Mouse (Mus musculus): Measurements from ENCODE around the gene Map3k7cl.
A peak's percentile ranks its signal among the peaks of the same experiment; 100 is the strongest.

The Map3k7cl gene

GRCm38 (mm10) chr16:87552907-87553691 lies at the start of gene Map3k7cl:
Gene Map3k7cl, plus strand, starts transcription at chr16:87553330.
- DNase-seq (ENCODE audit: extremely low read depth, low read depth, low spot score) = no peak

DNA sequence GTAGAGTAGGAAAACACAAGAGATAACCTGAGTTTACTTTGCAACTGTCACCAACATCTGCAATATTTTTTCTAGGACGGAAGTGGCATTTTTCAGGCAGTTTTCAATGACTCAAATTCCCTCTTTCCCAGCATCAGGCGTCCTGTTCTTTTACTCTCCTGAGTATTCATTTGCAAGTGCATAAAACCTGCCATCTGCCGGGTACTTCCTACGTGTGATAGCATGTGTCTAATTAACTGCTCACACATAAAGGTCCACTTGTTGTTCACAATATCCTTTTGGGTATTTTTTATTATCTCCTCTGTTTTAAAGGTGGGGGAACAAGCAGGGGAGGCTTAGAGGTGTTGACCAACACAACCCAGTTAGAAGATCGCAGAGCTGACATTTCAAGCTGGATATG lies 41.4 kb upstream of the Map3k7cl start:
- DNase-seq (ENCODE audit: extremely low read depth, low read depth, low spot score) = no peak

- no peak for DNase-seq (ENCODE audit: extremely low read depth, low read depth, low spot score)
Observed at GRCm38 (mm10) chr16:87512331-87512730, 40.8 kb upstream of the Map3k7cl start.

GRCm38 (mm10) chr16:87524228-87524627 lies 28.9 kb upstream of the Map3k7cl start:
- no peak for DNase-seq (ENCODE audit: extremely low read depth, low read depth, low spot score)

GRCm38 (mm10) chr16:87527553-87528249 lies 25.4 kb upstream of the Map3k7cl start:
- DNase-seq (ENCODE audit: extremely low read depth, low read depth, low spot score) = no peak

- DNase-seq (ENCODE audit: extremely low read depth, low read depth, low spot score) = no peak
Observed at GRCm38 (mm10) chr16:87528755-87529154, 24.4 kb upstream of the Map3k7cl start.

GRCm38 (mm10) chr16:87548348-87548747 lies 4.8 kb upstream of the Map3k7cl start:
- DNase-seq (ENCODE audit: extremely low read depth, low read depth, low spot score) = no peak

- DNase-seq (ENCODE audit: extremely low read depth, low read depth, low spot score) = no peak
Observed at GRCm38 (mm10) chr16:87556320-87556719, 3.2 kb downstream of the Map3k7cl start.

GRCm38 (mm10) chr16:87561501-87561900 lies 8.4 kb downstream of the Map3k7cl start:
- DNase-seq (ENCODE audit: extremely low read depth, low read depth, low spot score) = no peak

DNA sequence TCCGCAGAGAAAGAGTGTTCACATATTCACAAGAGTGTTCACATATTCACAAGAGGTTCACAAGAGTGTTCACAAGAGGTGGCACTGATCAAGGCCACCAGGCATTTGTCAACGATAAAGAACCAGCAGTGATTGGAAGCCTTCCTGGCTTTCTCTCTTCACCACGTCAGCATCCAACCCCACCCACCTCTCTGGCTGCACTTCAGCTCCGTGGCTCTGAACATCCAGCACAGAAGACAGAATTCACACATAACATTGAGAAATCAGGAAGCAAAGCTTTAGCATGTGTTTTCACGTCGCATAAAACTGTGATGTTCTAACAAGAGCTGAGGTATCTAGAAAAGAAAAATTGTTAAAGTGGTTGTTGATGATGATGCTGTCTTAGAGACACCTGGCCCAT lies 10.4 kb downstream of the Map3k7cl start:
- DNase-seq (ENCODE audit: extremely low read depth, low read depth, low spot score) = no peak

DNA sequence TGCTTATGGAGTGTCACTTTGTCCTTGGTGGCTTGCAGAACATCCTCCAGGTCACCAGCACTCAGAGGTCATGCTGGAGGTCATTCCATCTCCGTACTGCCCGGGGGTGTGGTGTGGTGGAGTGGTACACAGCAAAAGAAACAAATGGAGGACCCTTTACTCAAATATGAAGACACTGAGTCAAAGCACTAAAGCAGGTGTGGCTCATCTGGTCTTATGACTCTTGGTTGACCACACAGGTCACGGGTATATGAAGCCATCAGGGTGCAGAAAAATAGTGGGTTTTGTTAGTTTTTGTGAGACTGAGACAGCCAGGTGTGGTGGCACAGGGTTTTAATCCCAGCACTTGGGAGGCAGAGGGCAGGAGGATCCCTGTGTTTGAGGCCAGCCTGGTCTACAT lies 11.4 kb downstream of the Map3k7cl start:
- no peak for DNase-seq (ENCODE audit: extremely low read depth, low read depth, low spot score)

GRCm38 (mm10) chr16:87567572-87567971 lies 14.4 kb downstream of the Map3k7cl start:
- no peak for DNase-seq (ENCODE audit: extremely low read depth, low read depth, low spot score)

- DNase-seq (ENCODE audit: extremely low read depth, low read depth, low spot score) = no peak
Observed at GRCm38 (mm10) chr16:87568241-87568640, 15.1 kb downstream of the Map3k7cl start.

DNA sequence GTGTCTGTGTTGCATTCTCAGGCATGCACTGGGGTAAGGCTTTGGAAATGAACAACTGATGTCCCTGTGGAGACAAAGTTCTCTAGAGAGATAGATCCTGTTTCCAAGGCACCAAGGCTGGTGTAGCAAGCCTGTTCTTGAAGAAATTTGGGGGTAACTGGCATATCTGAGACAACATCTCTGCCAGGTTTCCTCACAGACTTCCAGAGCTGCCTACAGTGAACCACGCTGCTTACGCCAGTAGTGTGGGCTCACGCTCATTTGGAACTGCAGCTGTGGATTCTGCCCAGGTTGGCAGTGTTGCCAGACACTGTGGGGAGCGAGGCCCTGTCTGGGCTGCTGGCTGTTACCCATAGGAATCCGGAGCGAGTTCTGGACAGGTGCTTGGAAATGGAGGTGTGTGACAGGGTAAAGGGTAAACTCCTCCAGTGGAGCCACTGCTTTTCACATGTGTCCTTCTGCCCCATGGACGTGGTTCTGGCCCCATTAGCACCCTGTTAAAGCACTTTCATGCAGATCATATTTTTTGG lies 16.5 kb downstream of the Map3k7cl start:
- no peak for DNase-seq (ENCODE audit: extremely low read depth, low read depth, low spot score)

DNA sequence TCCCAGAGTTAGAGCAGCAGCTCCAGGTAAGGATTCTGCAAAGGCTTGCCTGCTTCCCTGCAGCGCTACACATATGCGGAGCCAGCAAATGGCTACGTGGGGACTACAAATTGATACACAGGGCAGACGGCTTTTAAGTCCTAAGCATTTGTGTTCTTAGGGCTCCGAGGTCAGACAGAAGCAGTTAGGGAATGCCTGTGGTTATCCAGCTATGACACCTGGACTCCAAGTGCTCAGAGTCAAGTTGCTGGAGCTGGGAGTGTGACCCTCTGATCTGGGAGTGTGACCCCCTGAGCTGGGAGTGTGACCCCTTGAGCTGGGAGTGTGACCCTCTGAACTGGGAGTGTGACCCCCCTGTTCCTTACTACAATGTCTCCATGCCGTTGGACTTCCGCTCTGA lies 17.2 kb downstream of the Map3k7cl start:
- DNase-seq (ENCODE audit: extremely low read depth, low read depth, low spot score) = no peak

- DNase-seq (ENCODE audit: extremely low read depth, low read depth, low spot score) = no peak
Observed at GRCm38 (mm10) chr16:87573409-87573808, 20.3 kb downstream of the Map3k7cl start.

- no peak for DNase-seq (ENCODE audit: extremely low read depth, low read depth, low spot score)
Observed at GRCm38 (mm10) chr16:87574160-87574559, 21.0 kb downstream of the Map3k7cl start.

- no peak for DNase-seq (ENCODE audit: extremely low read depth, low read depth, low spot score)
Observed at GRCm38 (mm10) chr16:87575600-87575999, 22.5 kb downstream of the Map3k7cl start.

GRCm38 (mm10) chr16:87578881-87579280 lies 25.8 kb downstream of the Map3k7cl start:
- DNase-seq (ENCODE audit: extremely low read depth, low read depth, low spot score) = no peak

DNA sequence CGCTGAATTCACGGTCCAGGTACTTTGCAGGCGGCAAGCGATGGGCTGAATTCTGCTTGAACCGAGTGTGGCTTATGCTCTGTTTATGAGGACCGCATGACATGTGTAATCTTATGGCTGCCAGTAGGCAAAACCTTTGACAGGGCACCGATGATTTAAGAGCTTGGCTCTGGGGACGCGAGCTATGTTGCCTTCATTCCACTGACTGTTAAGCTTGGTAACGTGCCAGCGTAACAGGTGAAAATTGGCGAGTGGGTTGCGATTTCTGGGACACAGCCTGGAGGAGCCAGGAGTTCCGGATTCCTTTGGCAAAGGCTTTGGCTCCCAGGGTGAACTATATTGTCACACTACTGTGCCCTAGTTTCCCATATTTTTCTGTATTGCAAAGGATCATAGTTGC lies 26.3 kb downstream of the Map3k7cl start:
- peak; percentile 34 for DNase-seq (ENCODE audit: extremely low read depth, low read depth, low spot score)

- DNase-seq (ENCODE audit: extremely low read depth, low read depth, low spot score) = no peak
Observed at GRCm38 (mm10) chr16:87582776-87583175, 29.6 kb downstream of the Map3k7cl start.

GRCm38 (mm10) chr16:87584618-87585017 lies 31.5 kb downstream of the Map3k7cl start:
- DNase-seq (ENCODE audit: extremely low read depth, low read depth, low spot score) = no peak

Measured in fat pad, adult 2 months (tissue).